Mouse (Mus musculus): ENCODE data around the gene Pdzrn3.

Pdzrn3 gene

DNA sequence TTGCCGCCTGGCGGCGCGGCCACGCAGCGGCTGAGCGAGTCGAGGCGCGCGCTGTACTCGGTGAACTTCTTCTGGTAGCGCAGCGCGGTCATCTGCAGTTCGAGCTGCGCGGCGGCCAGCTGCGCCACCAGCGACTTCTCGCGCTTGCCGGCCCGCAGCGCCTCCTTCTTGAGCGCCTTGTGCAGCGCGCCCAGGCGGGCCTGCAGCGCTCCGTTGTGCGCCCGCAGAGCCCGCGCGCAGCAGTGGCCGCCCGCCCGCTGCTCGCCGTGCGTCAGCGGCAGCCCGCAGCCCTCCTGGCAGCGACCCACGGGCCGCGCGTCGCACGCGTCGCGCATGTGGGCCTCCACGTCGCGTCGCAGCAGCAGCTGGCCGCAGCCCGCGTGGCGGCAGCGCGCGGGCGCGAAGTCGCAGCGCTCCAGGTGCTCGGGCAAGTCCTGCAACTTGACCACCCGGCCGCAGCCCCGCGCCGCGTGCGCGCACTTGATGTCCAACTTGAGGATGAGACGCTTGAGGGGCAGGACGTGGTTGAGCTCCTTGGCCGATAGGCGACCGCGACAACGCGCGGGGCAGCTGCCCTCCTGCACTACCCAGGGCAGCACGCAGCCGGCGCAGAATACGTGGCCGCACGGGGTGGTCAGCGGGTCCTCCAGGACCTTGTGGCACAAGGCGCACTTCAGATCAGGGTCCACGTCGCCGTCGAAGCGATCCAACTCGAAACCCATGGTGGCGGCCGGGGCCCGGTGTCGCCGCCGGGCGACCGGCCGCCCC is at the start of gene Pdzrn3:
Gene Pdzrn3, minus strand, starts transcription at position 731 of the 768 bp plus-strand sequence.
- DNase-seq (ENCODE audit: low read depth): peak; percentile 93

DNA sequence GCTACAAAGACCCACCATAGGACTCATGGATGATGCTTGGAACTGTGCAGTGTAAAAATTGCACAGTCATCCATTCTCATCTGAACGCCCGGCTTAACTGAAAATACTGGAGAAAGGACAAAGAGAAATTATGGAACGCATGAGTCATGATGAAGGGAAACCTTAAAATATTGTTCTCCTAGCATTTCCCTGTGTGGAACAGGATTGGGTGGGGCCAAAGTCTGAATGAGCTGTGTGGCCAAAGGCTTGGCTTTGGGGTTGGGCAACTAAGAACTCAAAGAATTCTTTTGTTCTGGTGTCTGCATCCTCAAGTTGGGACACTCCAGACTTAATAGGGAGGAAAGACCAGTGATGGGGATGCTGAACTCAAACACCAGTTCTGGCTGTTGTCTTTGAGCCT is 49.6 kb upstream of the Pdzrn3 start:
- peak; percentile 34 for DNase-seq (ENCODE audit: low read depth)

DNA sequence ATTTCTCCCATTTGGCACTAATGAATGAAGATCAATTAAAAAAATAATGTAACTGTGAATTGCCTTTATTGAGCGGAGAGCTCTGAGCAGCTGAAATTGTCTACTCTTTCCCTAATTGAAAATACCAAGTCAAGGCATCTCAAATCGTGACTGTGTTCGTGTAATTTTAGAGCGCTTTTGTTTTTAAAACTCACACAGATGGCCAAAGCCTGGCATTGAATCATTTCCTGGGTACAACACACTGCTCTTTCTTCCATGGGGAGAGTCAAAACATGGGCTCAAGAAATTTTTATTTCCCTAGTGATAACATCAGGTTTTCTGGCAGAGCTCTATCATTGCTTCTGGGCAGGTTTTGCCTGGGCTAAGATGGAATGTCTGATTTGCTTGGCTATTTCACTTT is 48.6 kb upstream of the Pdzrn3 start:
- DNase-seq (ENCODE audit: low read depth): no peak

DNA sequence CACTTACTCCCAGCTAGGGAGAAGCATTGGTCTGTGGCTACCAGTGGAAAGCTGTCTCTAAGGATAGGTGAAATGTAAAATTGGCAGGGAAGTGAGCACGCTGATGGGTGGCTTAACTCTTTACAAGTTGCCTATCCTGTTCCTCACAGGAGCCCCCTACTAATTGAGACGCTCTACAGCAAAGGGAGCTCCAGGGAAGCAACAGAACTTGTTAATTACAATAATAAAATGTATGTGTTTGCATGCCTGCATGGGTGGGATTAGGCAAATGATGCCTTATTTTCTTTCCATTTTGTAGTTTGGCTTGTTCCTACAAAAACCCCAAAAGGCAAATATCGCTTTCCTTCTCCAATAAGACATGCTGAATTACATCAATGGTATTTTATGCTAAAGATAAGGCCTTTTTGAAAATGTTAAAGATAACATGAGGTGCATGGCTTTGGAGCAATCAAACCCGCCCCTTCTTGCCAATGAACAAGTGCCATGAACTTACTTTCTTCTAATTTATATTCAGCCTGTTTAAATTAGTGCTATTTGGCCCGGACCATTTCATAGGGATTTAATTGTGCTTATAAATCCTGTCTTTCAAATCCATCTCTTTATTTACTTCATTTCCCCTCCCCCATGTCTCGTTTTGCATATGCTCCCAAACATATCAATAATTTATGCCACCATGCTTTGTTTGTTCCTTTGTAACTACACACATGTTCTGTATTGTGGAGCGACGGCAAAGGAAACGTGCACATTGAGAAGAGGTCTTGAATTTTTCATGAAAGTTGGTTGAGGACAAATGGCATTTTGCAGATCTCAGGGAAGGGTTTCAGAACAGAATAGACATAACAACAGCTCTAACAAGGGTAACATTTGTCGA is 44.6 kb upstream of the Pdzrn3 start:
- no peak for DNase-seq (ENCODE audit: low read depth)

DNA sequence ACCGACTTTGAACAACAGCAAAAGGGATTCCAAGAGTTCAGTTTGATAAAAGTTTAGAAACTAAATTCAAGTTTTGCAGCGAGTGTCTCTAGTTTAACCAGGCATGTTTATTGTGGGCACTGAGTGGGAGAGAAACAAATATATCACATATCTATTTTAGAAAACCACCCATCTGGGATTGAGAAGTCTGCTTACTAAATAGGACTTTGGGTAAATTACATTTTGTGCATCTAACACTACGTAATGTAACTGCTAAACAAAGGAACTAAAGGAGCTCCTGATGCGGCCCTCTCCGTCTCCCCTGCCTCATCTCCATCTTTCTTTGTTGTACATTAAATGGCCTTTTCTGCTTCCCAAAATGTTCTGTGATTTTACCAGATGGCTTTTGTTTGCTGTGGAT is 40.5 kb upstream of the Pdzrn3 start:
- no peak for DNase-seq (ENCODE audit: low read depth)

DNA sequence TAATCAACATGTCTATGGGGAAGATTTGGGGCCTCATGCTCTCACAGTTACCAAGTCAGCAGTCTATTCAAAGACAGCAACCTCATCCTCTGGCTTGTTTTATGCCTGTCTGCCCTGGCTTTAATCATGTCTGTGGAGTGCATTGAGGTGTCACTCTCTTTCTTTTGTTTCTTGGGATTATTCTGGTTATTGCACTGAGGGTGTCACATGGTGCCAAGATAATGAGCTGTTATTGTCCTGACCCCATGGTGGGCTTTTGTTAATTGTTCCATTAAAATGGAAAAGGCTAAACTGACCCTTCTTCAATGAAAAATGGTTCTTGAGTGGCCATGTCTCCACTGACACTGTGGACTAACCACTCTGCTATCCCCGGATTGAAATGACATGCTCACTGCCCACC is 34.0 kb upstream of the Pdzrn3 start:
- DNase-seq (ENCODE audit: low read depth): no peak

DNA sequence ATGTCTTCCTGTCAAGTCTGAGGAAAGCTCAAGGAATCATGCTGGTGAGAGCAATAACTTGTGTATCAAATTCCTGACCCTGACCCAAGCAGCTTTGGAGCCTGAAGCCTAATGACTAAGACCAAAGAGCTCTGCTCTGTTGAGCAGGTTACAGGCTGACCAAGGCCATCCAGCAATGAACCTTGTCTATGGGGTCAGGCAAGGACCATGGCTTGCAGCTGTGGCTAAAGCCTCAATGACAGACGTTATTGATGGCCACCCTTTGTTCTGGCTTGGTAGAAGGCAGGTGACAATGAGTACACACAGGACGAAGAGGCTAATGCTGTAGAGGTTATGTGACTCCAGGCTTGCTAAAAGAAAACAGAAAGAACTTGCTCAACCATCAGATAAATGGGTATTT is 33.4 kb upstream of the Pdzrn3 start:
- DNase-seq (ENCODE audit: low read depth): no peak

DNA sequence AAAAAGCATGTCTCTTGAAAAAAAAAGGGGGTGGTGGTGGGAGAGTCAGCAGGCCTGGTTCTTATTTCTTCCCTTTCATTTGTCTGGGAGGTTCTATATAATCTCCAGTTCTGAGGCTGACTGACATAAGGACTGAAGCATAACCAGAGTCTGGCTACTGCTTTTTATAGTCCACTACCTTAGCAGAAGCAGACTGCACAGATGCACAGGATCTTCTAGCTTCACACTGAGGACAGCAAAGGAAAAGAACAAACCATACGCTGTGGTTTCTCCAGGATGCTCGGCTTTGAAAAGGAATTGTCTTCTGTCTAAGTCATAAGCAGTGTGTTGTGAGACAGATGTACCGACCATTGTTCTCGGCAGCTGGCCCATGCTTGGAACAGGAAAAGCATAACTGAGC is 19.0 kb upstream of the Pdzrn3 start:
- DNase-seq (ENCODE audit: low read depth): no peak

DNA sequence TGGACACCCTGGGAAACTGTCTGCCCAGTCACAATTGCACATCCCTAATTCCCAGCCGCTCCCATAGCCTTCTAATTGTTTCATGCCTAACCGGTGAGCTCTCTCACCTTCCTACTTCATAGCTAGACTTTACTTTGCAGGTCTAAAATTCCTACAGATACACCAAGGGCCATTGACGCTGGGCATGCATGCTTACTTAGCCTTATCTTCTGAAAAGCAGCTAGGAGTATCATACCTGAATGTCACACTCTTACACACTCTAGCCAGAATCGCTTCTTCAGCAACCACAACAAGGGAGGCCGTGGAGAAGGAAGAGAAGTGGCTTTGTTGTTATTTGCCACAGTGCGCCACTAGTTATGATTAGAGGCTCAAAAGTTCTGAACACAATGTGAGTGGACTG is 18.2 kb upstream of the Pdzrn3 start:
- DNase-seq (ENCODE audit: low read depth): no peak

DNA sequence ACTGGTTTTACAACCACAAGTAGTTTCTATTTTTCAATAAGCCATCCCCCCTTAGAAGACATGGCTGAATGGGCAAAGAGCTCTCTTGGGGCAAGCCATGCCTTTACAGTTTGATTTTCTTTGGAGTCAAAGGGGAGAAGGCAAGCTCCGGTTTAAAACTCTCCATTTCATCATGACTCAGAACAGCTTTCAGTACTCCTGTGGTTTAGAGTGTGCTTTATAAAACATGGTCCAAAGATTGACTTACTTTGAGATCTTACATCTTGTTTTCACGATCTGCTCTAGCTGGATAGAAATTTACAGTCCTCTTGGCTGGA is 15.1 kb upstream of the Pdzrn3 start:
- no peak for DNase-seq (ENCODE audit: low read depth)

DNA sequence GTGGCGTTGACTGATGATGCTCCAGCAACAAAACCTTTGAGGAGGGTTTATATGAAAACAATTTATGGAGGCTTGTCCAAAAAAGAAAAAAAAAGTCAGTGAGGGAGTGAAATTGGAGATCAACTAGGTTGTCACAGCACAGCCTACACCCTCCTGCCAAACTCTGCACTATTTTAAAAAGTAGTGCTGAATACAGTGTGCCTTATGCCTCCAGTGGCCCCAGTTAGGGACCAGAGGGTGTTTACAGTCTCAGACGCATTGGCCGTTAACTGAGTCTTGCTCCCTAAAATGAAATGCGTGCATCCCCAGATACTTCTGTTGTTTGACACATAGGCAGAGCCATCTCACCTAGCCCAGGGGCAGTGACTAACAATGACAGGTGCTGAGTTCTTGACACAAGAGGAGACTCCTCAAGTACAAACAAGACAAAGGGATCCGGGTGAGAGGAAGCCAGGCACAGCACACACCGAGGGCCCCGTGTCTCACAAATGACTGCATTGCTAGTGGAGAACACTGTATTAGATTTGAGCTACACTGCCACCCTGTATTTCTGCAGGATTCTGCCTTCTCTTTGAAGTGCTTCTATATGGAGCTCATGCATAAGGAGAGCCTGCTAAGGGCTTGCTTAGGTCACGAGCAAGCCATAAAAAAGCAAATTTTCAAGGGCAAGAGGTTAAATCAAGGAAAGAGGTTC is 14.6 kb upstream of the Pdzrn3 start:
- DNase-seq (ENCODE audit: low read depth): no peak

DNA sequence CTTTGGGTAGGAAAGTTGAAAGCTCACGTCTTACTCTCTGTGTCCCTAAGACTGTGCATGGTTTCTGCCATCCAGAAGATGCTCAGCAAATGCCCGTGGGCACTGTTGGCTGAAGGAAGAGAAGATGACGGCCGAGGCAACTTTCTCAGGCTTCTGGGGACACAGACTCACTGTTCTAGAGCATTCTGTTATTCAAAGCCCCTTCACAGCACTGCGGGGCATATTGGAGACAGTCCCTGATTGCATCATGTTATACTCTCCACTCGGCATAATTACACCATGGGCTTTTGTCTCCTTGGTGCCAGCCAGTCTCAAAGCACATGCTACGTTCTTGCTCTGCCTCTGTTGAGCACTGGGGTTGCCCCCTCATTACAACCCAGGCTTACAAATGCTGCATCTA is 7.8 kb upstream of the Pdzrn3 start:
- no peak for DNase-seq (ENCODE audit: low read depth)

DNA sequence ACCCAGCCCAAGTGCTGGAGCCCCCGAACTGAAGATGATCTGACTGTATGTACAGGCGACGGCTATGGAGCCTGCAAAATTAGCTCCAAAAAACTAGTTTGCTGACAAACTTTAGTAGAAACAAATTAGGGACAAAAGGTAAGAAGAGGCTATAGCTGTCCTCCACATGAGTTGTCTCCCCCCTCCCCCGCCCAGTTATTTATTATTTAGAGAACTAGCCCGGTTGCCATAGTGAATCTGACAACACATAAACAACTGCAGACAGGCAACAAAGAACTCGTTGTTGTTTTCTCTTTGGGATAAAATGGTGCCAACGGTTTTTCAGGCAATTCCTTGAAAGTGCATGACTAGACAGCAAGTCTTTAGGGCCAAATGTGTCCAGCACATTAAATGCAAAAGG is 7.3 kb upstream of the Pdzrn3 start:
- DNase-seq (ENCODE audit: low read depth): no peak

DNA sequence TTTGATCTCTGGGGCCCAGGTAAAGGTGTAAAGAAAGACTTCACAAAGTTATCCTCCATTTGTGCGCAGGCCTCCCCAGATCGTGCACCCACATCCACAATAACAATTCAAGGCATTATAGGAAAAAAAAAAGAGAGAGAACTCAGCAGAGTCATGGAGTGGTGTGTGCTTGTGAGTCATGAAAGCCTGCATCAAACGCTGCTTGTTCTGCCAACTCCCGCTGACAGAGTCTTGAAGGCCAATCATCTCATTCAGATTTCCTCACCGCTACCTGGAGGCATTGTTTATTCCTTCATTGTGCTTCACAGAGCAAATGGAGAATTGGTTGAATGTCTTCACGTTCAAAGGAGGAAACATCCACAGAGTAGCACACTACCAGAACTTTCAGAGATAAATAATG is 6.8 kb upstream of the Pdzrn3 start:
- peak; percentile 46 for DNase-seq (ENCODE audit: low read depth)

DNA sequence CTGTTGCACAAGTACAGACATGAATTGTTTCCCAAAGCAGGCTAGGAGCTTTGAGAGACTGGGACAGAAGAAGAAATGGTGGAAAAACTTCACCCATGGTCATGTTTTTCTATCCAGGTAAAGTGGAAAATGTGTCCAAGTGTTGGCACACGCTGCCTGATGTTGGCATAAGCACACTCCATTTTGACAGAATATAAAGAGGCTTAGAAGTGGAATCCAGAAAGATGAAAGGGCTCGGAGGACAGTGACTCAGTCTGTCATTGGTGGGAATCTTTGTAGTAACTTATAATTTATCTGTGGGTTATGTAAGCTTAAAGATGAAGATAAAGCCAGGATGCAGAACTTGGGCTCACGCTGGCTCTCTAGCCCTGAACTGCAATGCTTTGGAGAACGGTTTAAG is 5.2 kb upstream of the Pdzrn3 start:
- DNase-seq (ENCODE audit: low read depth): no peak

DNA sequence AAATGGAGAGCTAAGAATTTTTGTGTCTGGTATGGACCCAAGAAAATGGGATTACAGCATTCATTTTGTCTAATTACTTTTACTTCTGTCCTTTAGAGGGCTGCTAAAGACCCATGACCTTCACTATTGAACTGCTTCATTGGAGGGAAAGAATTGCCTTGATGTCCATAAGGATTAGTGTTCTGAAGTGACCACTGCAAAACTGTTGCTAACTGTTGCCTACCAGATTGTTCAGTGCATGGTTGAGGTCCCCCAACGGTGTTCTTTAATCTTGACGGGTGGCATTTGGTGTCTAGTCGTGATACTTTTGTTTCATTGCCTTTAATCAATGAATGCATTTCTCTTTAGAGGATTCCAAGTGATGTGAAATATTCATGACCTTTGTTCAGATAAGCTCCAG is 1.8 kb upstream of the Pdzrn3 start:
- DNase-seq (ENCODE audit: low read depth): no peak

DNA sequence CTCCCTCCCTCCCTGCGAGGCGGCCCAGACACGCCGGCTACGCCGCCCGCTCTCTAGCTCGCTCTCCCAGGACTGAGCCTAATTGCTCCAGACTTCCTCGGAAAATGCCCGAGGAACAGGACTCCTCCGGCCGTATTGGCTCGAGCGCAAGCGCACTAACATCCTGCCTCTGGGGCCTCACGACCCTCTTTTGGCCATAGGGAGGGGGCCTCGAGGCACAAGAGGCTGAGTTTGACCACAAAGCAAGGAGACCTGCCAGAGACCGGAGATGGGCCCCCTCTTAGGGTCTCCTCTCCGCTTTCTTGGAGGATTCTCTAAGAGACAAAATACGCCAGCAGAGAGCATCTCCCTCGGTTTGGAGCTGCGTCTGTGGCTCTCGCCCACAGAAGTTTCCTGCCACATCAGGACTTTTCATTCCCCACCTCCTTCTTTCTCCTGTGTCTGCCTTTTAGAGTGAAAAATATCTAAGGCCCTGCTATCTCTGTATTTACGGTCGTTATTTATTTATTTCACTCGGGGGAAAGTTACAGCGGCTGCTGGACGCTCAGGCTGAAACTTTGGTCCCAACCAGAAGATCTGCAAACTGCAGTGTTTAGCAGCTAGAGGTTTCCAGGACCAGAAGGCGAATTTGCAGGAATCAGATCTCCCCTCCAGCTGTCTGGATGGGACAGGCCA is 375 bp upstream of the Pdzrn3 start:
- DNase-seq (ENCODE audit: low read depth): peak; percentile 89

DNA sequence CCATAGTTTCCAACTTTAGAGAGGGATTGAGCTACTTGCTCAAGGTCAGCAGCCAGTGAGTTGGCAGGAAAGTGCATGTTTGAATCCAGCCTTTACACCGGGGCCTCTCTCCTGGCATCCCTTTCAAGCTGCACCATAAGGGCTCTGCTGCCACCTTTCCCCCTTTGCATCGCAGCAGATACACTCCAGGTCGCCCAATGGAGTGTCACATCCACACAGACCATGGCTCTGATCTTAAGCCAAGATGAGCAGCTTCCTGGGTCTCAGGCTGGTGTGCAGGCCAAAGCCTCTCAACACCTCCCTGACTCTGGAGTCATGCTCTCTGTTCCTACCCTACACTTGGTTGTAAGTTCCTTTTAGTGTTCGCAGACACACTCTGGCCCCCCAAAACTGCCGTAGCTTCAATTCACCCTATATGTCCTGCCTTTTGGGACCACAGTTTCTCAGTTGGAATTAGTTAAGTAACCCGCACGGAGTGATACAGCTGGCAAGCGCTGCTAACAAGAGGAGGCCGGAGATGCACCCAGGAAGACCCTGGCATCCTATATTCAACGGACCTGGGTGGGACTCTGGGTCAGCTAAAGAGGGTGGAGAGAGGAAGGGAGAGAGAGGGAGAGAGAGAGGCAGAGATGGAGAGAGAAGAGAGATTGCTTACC is 1.1 kb downstream of the Pdzrn3 start:
- peak; percentile 52 for DNase-seq (ENCODE audit: low read depth)

DNA sequence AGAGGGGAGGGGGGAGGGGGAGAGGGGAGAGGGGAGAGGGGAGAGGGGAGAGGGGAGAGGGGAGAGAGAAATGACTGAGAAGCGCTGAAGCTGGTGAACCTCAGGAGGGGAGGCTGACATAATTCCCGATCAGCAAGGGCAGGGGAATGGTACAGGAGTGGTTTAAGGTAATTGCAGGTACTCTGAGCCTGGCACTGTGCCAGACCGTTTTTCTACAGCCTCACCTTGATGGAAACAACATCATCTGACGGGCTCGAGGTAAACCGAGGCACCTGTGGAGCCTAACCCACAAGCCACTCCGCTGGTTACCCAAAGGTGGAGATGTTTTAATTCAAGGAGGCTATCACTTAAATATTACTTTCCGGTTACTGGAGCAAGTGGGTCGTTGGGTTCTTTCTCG is 1.6 kb downstream of the Pdzrn3 start:
- DNase-seq (ENCODE audit: low read depth): peak; percentile 24

DNA sequence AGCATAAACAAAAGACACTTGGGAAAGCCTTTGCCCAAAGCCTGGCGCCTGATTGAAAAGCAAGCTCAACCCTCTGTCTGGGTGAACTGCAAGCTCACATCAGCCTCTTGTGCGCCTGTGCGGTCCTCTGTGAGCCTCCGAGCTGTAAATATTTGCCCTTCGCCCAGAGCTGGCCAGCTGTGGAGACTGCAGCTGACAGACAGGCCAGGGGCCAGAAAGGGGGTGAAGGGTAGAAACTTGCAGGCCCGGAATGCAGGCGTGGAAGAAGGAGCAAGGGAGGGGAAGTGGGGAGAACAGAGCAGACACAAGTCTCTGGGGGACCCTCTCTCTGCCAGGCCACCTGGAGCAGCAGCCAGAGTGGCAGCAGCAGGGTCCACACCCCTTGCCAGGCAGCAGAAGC is 3.0 kb downstream of the Pdzrn3 start:
- DNase-seq (ENCODE audit: low read depth): peak; percentile 84

DNA sequence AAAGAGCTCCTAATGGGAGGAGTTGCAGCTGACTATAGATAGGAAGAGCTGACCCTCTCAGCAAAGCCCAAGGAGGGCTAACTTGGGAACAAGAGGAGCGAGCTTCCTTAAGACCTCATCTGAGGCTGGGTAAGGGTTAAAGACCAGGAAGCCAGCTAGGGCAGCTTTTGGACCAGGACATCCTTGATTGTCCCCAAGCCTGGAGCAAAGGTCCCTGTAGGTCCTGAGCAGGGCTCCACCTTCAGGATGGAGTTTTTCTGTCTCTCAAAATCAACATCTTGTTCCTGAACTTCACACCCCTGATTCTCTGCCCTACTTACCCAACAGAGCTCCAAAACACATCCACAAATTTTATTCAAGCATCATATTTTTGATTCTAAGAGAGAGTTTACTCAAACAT is 3.5 kb downstream of the Pdzrn3 start:
- no peak for DNase-seq (ENCODE audit: low read depth)

DNA sequence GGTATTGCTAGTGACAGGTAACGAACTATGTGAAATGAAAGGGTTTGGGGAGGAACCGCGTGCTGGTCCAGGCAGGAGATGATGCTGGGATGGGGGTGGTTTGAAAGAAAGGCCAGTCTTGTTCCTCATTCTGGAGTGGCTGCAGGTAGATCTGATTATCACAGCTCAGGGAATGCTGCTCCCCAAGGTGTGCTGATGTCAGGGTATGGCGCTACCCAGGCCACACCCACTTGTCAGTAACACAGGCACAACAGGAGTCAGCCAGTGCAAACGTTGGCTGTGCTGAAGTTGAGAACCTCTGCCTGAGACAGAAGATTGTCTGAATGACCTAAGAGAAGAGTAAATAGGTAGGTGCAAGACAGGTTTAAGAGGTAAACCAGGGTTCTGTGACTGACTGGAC is 4.7 kb downstream of the Pdzrn3 start:
- DNase-seq (ENCODE audit: low read depth): no peak

All from NIH3T3 (cell line).